Mouse (Mus musculus) intestine, embryonic 14.5 days (tissue): ENCODE results near the gene Wdr63. TPM values are rescaled to one million over a fixed set of nuclear protein-coding genes. Genes with fewer than 3 reads are reported as not detected.
A peak's percentile ranks its signal among the peaks of the same experiment; 100 is the strongest.
"Not testable (repeated sequence)": the region's sequence is repeated elsewhere in the genome, so short reads cannot be mapped to it uniquely, and the experiment has no call there.

Experiments used
- ATAC-seq: fragments of 200-750 bp; cut with Nextera tagmentation; replicated peaks from 2 replicates; pipeline ENCODE4 v1.8.0; 2017; ENCODE audit warnings: low read depth, moderate number of reproducible peaks, moderate TSS enrichment, moderate library complexity; ENCODE audit not compliant: low FRiP score, low TSS enrichment
- DNase-seq: peaks from one replicate; pipeline ENCODE4 v3.0.0-alpha.2; 2018; ENCODE audit warnings: low spot score
- H3K27ac ChIP-seq: fragments of 300-500 bp; sonication (generic); 2 replicates; pipeline ENCODE4 v1.5.1; 2014; ENCODE audit warnings: low read depth, mild to moderate bottlenecking, control low read depth
- H3K27me3 ChIP-seq: fragments of 300-500 bp; sonication (generic); replicated peaks from 2 replicates; pipeline ENCODE4 v1.6.1; 2014; ENCODE audit warnings: low read length, control low read depth; ENCODE audit not compliant: control insufficient read depth, insufficient read depth
- H3K36me3 ChIP-seq: fragments of 300-500 bp; sonication (generic); 2 replicates; pipeline ENCODE4 v1.6.1; 2014; ENCODE audit warnings: low read length, control low read depth; ENCODE audit not compliant: control insufficient read depth, insufficient read depth
- H3K4me1 ChIP-seq: fragments of 300-500 bp; sonication (generic); replicated peaks from 2 replicates; pipeline ENCODE4 v1.6.1; 2014; ENCODE audit warnings: low read length, control low read depth, mixed read lengths; ENCODE audit not compliant: control insufficient read depth, insufficient read depth
- H3K4me2 ChIP-seq: fragments of 300-500 bp; sonication (generic); 2 replicates; pipeline ENCODE4 v1.6.1; 2014; ENCODE audit warnings: low read length
- H3K4me3 ChIP-seq: fragments of 300-500 bp; sonication (generic); 2 replicates; pipeline ENCODE4 v1.5.1; 2014; ENCODE audit warnings: low read depth, low read length, control low read depth, mixed read lengths
- H3K9ac ChIP-seq: fragments of 300-500 bp; sonication (generic); 2 replicates; pipeline ENCODE4 v1.6.1; 2014; ENCODE audit warnings: mild to moderate bottlenecking, low read length
- H3K9me3 ChIP-seq: fragments of 300-500 bp; sonication (generic); 2 replicates; pipeline ENCODE4 v1.6.1; 2016; ENCODE audit warnings: low read length, control low read depth; ENCODE audit not compliant: control insufficient read depth
- WGBS: fragments of 180-500 bp; shearing (Covaris S2); extraction: QIAGEN DNeasy Blood & Tissue Kit; methylation state at CpG from one replicate; pipeline ENCODE4 v1.1.7; 2014; 5-methylcytosine and 5-hydroxymethylcytosine counted together
- polyA plus RNA-seq: library from polyadenylated mRNA; unstranded; fragments of >200 nt; fragmentation: Nextera tagmentation; extraction: Ambion mirVana; gene quantifications from 2 replicates; pipeline ENCODE4 v1.2.1, GENCODE M21; 2014

The Wdr63 gene
- polyA plus RNA-seq, 1 experiment from 2014 or later, result not detected

GRCm38 (mm10) chr3:146009859-146010645 is 97.9 kb downstream of the Wdr63 start:
- H3K4me2 ChIP-seq, result peak overlapping the region; percentile 24; the same call in 1 of the 2 replicates
- H3K27me3 ChIP-seq, result no peaks in the 10 kb centered on the region
- 45% methylated on average over 20 of the region's 20 CpGs for WGBS
- H3K9ac ChIP-seq, result no peak overlapping the region
- ATAC-seq (no peak; the same call in 1 of the 2 replicates), DNase-seq (peak; percentile 55)
- no peaks in the 10 kb centered on the region for H3K9me3 ChIP-seq
- H3K4me1 ChIP-seq, result peaks cover 6% of the 10 kb centered on the region
- H3K27ac ChIP-seq, result peak overlapping the region; percentile 62
- H3K36me3 ChIP-seq, result peaks cover 41% of the 10 kb centered on the region
- no peak overlapping the region for H3K4me3 ChIP-seq

GRCm38 (mm10) chr3:146007872-146008271 is 100.1 kb downstream of the Wdr63 start:
- DNase-seq (no peak), ATAC-seq (no peak)
- Histone ChIP-seq H3K27me3 (no peaks in the 10 kb centered on the region), H3K9ac (no peak overlapping the region), H3K36me3 (peaks cover 39% of the 10 kb centered on the region), H3K4me1 (peaks cover 6% of the 10 kb centered on the region), H3K9me3 (no peaks in the 10 kb centered on the region), H3K4me2 (no peak overlapping the region), H3K27ac (no peak overlapping the region), H3K4me3 (no peak overlapping the region)
- WGBS, result 66% methylated on average over 6 of the region's 6 CpGs

GRCm38 (mm10) chr3:146004347-146005051 is 103.4 kb downstream of the Wdr63 start:
- 96% methylated on average over 14 of the region's 14 CpGs for WGBS
- no peaks in the 10 kb centered on the region for H3K4me1 ChIP-seq
- DNase-seq (peak; percentile 36), ATAC-seq (no peak)
- H3K27me3 ChIP-seq, result no peaks in the 10 kb centered on the region
- no peaks in the 10 kb centered on the region for H3K9me3 ChIP-seq
- H3K4me2 ChIP-seq, result no peak overlapping the region
- no peak overlapping the region for H3K9ac ChIP-seq
- H3K36me3 ChIP-seq, result peaks cover 63% of the 10 kb centered on the region
- no peak overlapping the region for H3K27ac ChIP-seq
- H3K4me3 ChIP-seq, result no peak overlapping the region

GRCm38 (mm10) chr3:145996539-145996938 is 111.4 kb downstream of the Wdr63 start:
- not testable (repeated sequence) for H3K4me2 ChIP-seq, ATAC-seq

GRCm38 (mm10) chr3:145995489-145995888 is 112.4 kb downstream of the Wdr63 start:
- Histone ChIP-seq H3K4me1 (peaks cover 3% of the 10 kb centered on the region; the same call in 1 of the 2 replicates), H3K27me3 (no peaks in the 10 kb centered on the region), H3K9me3 (no peaks in the 10 kb centered on the region), H3K27ac (no peak overlapping the region), H3K36me3 (peaks cover 14% of the 10 kb centered on the region), H3K4me3 (no peak overlapping the region), H3K9ac (no peak overlapping the region), H3K4me2 (no peak overlapping the region)
- whole genome bisulfite sequencing, result 85% methylated on average over 5 of the region's 5 CpGs
- ATAC-seq, result no peak
- DNase-seq, result no peak

More at GRCm38 (mm10) chr3:145996539-145996938, 111.4 kb downstream of the Wdr63 start:
- not testable (repeated sequence) for H3K27me3 ChIP-seq, H3K9ac ChIP-seq, H3K9me3 ChIP-seq, H3K27ac ChIP-seq, H3K4me3 ChIP-seq, H3K4me1 ChIP-seq, DNase-seq
- H3K36me3 ChIP-seq, result peaks cover 23% of the 10 kb centered on the region
- 70% methylated on average over 4 of the region's 5 CpGs for WGBS

- 84% methylated on average over 14 of the region's 14 CpGs for WGBS
- Histone ChIP-seq H3K4me1 (peaks cover 6% of the 10 kb centered on the region; the same call in 1 of the 2 replicates), H3K27ac (no peak overlapping the region), H3K4me3 (no peak overlapping the region), H3K27me3 (no peaks in the 10 kb centered on the region), H3K9me3 (no peaks in the 10 kb centered on the region), H3K4me2 (no peak overlapping the region), H3K9ac (no peak overlapping the region), H3K36me3 (peaks cover 3% of the 10 kb centered on the region)
- no peak for ATAC-seq
- DNase-seq, result no peak
Measured at GRCm38 (mm10) chr3:145993481-145994201, 114.3 kb downstream of the Wdr63 start.

GRCm38 (mm10) chr3:145992796-145993195 is 115.1 kb downstream of the Wdr63 start:
- H3K27ac ChIP-seq, result no peak overlapping the region
- no peaks in the 10 kb centered on the region for H3K9me3 ChIP-seq
- H3K9ac ChIP-seq, result no peak overlapping the region
- no peak overlapping the region for H3K4me2 ChIP-seq
- WGBS, result 78% methylated on average over 10 of the region's 10 CpGs
- no peaks in the 10 kb centered on the region for H3K36me3 ChIP-seq
- H3K27me3 ChIP-seq, result no peaks in the 10 kb centered on the region
- H3K4me3 ChIP-seq, result no peak overlapping the region
- ATAC-seq (no peak), DNase-seq (no peak)
- H3K4me1 ChIP-seq, result peaks cover 6% of the 10 kb centered on the region; the same call in 1 of the 2 replicates

- no peaks in the 10 kb centered on the region for H3K36me3 ChIP-seq
- no peaks in the 10 kb centered on the region for H3K9me3 ChIP-seq
- WGBS, result 87% methylated on average over 10 of the region's 10 CpGs
- H3K4me2 ChIP-seq, result no peak overlapping the region
- DNase-seq, result no peak
- no peak overlapping the region for H3K9ac ChIP-seq
- no peak overlapping the region for H3K27ac ChIP-seq
- H3K4me3 ChIP-seq, result no peak overlapping the region
- H3K4me1 ChIP-seq, result peaks cover 6% of the 10 kb centered on the region; the same call in 1 of the 2 replicates
- ATAC-seq, result no peak
- no peaks in the 10 kb centered on the region for H3K27me3 ChIP-seq
Measured at GRCm38 (mm10) chr3:145991976-145992730, 115.8 kb downstream of the Wdr63 start.
